Mouse (Mus musculus): ENCODE results near the gene Zfp467.

The Zfp467 gene

GRCm38 (mm10) chr6:48411193-48412092, 34.2 kb downstream of the Zfp467 start:
- DNase-seq (ENCODE audit: low spot score), result no peak

DNA sequence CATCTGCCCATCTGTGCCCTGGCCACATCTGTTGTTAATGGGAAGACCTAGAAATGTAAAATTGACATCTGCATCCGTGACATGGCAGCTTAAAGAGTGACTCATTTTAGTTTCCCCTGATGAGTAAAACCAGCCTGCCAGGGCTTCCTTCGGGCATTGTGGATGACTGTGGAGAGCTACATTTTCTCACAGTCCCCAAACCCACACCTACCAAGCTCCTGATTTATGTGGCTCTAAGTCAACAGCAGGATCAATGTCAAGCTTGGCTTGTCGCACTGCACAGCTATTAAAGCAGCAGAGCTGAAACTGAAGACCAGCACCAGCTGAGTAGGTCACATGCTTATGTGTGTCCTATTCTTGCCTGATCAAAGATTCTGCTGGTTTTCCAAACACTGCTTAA, 35.1 kb downstream of the Zfp467 start:
- DNase-seq (ENCODE audit: low spot score), result no peak

DNA sequence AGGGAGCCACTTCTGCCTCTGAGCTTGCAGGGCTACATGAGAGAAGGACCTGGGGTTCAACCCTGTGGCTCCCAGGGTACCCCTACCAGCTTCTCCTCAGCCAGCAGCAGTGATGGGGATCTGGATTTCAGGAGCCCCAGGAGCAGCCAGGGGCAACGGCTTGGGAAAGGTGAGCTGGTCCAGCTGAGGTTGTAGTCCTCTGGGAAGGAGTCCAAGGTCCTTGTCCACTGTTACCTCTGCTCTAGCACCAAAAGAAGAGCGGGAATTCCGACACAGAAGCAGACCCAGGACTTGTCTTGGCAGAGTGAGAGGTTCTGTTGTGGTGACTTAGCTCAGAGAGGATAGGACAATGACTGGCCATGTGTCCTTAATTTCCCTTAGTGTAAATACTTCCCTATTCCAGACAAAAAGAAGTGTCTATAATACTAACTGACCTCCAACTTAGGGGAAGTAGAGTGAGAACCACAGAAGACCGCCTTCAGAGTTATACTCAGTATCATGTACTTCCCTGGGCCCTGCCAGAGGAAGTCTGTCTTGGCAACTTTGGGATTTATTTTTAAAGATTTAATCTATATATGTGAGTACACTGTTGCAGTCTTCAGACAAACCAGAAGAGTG, 35.8 kb downstream of the Zfp467 start:
- DNase-seq (ENCODE audit: low spot score), result no peak

GRCm38 (mm10) chr6:48404071-48404470, 41.6 kb downstream of the Zfp467 start:
- DNase-seq (ENCODE audit: low spot score), result no peak

- no peak for DNase-seq (ENCODE audit: low spot score)
These were observed 45.7 kb downstream of the Zfp467 start for GRCm38 (mm10) chr6:48399906-48400305.

GRCm38 (mm10) chr6:48397336-48397735, 48.3 kb downstream of the Zfp467 start:
- DNase-seq (ENCODE audit: low spot score), result no peak

GRCm38 (mm10) chr6:48396686-48397085, 48.9 kb downstream of the Zfp467 start:
- DNase-seq (ENCODE audit: low spot score), result no peak

DNA sequence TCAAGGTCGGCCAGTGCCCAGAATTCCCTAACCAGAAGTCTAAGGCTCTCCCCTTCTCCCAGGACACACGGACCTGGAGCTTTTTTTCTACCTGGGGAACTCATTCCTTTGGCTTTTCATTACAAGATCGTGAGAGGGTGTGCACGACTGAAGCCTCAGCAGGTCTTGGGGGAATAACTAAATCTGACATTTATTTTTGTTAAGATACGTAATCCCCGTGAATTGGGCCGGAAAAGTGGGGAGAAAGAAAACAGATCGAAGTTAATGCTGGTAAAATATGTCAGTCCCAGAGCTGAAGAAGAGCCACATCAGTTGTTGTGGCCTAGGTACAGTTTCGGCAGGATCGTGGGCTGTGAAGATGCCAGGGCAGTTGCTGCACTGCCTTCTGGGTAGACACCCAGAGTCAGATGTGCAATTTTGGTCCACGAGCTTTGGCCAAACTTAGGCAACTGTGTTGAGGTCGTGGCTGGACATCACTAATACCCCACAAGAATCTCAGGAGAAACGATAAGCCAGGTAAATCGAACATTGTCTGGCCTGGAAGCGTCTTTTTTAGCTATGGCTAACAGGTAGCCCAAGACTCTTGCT, 49.5 kb downstream of the Zfp467 start:
- DNase-seq (ENCODE audit: low spot score), result no peak

- peak; percentile 71 for DNase-seq (ENCODE audit: low spot score)
These were observed 50.3 kb downstream of the Zfp467 start, which contains the start of gene Krba1 for GRCm38 (mm10) chr6:48395105-48396007. Krba1 (plus strand) TSS chr6:48395586.

DNA sequence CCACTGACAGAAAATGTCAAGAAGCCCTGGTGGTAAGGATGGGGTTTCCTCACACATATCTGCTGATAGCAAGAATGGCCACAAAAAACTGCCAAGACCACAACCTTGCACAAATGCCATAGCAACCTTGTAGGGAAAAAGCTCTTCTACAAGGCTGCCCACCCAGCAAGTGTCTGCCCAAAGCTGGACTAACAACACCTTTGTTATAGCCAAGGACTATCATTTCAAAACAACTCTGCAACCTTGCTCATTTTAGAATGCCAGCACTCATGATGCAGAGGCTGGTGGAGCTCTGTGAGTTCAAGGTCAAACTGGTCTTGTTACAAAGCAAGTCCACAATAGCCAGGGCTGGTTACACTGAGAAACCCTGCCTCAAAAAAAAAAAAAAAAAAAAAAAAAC, 51.8 kb downstream of the Zfp467 start:
- DNase-seq (ENCODE audit: low spot score), result no peak

- DNase-seq (ENCODE audit: low spot score), result no peak
These were observed 57.4 kb downstream of the Zfp467 start for GRCm38 (mm10) chr6:48388221-48388620.

Measured in ovary, adult 18-20 months (tissue).